ENCODE assay signal across 13 mouse cellular contexts in genomic region chr4:120285223-120285622, GRCm38 (mm10). TPM values are rescaled to one million over a fixed set of nuclear protein-coding genes. Genes with fewer than 3 reads are reported as not detected.
DNase-seq lines count a peak whose midpoint lies in the region; ATAC-seq lines count a peak whose summit lies in the region.
"Had no signal": no experiment of that assay in that cellular context is flagged by ENCODE, and none has a peak within 500 bp of the region (broad histone marks: within the 10 kb centered on the region; RNA-seq: fewer than 3 reads in every experiment).

No protein-coding gene starts in this region.

- no peaks in the 10 kb centered on the region for H3K9me3 ChIP-seq in embryonic facial prominence, embryonic 10.5 days
- no peaks in the 10 kb centered on the region for H3K9me3 ChIP-seq in embryonic facial prominence, embryonic 14.5 days (ENCODE audit: control insufficient read depth, low read length)
- no peaks in the 10 kb centered on the region for H3K9me3 ChIP-seq in hindbrain, embryonic 11.5 days (ENCODE audit: control insufficient read depth, low read length)
- no peaks in the 10 kb centered on the region for H3K9me3 ChIP-seq in midbrain, embryonic 14.5 days (ENCODE audit: control insufficient read depth, low read length)
- H3K9me3 ChIP-seq: liver, embryonic 15.5 days had no signal

- H3K9ac ChIP-seq in embryonic facial prominence, embryonic 14.5 days (ENCODE audit: low read depth, low read length): no peak overlapping the region
- H3K9ac ChIP-seq in hindbrain, embryonic 11.5 days (ENCODE audit: low read depth, low read length): no peak overlapping the region
- H3K9ac ChIP-seq in midbrain, embryonic 14.5 days (replicated peaks; ENCODE audit: low read length): 0 out of 2 replicates have a peak overlapping the region, but pooled peaks have one; percentile 29
- H3K9ac ChIP-seq: liver, embryonic 15.5 days had no signal

- no peak for DNase-seq in embryonic facial prominence, embryonic 10.5 days (ENCODE audit: low spot score)
- DNase-seq in embryonic facial prominence, embryonic 14.5 days (ENCODE audit: low spot score): no peak
- no peak for DNase-seq in hindbrain, embryonic 11.5 days (ENCODE audit: low spot score)
- no peak for DNase-seq in midbrain, embryonic 14.5 days
- DNase-seq in lung, postnatal 4 days: no peak
- DNase-seq in embryo, embryonic 10 days (ENCODE audit: low spot score): no peak
- no peak for DNase-seq in lung, postnatal 36 days
- DNase-seq: cerebellum, postnatal 25 days; gastrocnemius, postnatal 10 days; kidney, adult 11 months had no signal

- peak overlapping the region; percentile 100 for H3K4me2 ChIP-seq in embryonic facial prominence, embryonic 14.5 days (ENCODE audit: low read depth, low read length)
- H3K4me2 ChIP-seq in hindbrain, embryonic 11.5 days (replicated peaks; ENCODE audit: low read depth, low read length): peak overlapping the region; percentile 12
- H3K4me2 ChIP-seq in midbrain, embryonic 14.5 days (ENCODE audit: low read length): peak overlapping the region; percentile 98
- H3K4me2 ChIP-seq: liver, embryonic 15.5 days had no signal

- no peak for ATAC-seq in embryonic facial prominence, embryonic 14.5 days (ENCODE audit: low read depth)
- ATAC-seq in hindbrain, embryonic 11.5 days (ENCODE audit: low FRiP score): no peak
- ATAC-seq in midbrain, embryonic 14.5 days (ENCODE audit: low FRiP score, low TSS enrichment): no peak
- ATAC-seq: Patski had no signal

- WGBS in embryonic facial prominence, embryonic 10.5 days: 72% methylated on average over 3 of the region's 3 CpGs
- 64% methylated on average over 3 of the region's 3 CpGs for WGBS in embryonic facial prominence, embryonic 14.5 days
- 67% methylated on average over 3 of the region's 3 CpGs for WGBS in hindbrain, embryonic 11.5 days
- 73% methylated on average over 3 of the region's 3 CpGs for WGBS in midbrain, embryonic 14.5 days

- H3K27me3 ChIP-seq in embryonic facial prominence, embryonic 10.5 days (replicated peaks; ENCODE audit: low read depth, poor library complexity, severe bottlenecking): peaks cover 96% of the 10 kb centered on the region
- peaks cover 52% of the 10 kb centered on the region for H3K27me3 ChIP-seq in embryonic facial prominence, embryonic 14.5 days (replicated peaks; ENCODE audit: control insufficient read depth, insufficient read depth, low read length)
- H3K27me3 ChIP-seq in hindbrain, embryonic 11.5 days (ENCODE audit: control insufficient read depth, insufficient read depth, low read length): peaks cover 43% of the 10 kb centered on the region
- peaks cover 16% of the 10 kb centered on the region for H3K27me3 ChIP-seq in midbrain, embryonic 14.5 days (ENCODE audit: control insufficient read depth, insufficient read depth, low read length)

- H3K27ac ChIP-seq in embryonic facial prominence, embryonic 10.5 days (replicated peaks): no peak overlapping the region
- H3K27ac ChIP-seq in embryonic facial prominence, embryonic 14.5 days (replicated peaks; ENCODE audit: low read depth, low read length): no peak overlapping the region
- H3K27ac ChIP-seq in hindbrain, embryonic 11.5 days (ENCODE audit: low read depth, low read length): no peak overlapping the region
- H3K27ac ChIP-seq in midbrain, embryonic 14.5 days (replicated peaks; ENCODE audit: low read depth, low read length): no peak overlapping the region
- H3K27ac ChIP-seq: liver, embryonic 15.5 days had no signal

- H3K4me3 ChIP-seq in embryonic facial prominence, embryonic 10.5 days: 0 out of 2 replicates have a peak overlapping the region, but pooled peaks have one; percentile 5
- H3K4me3 ChIP-seq in embryonic facial prominence, embryonic 14.5 days (ENCODE audit: low read depth, low read length): peak overlapping the region; percentile 66; the same call in 1 of the 2 replicates
- no peak overlapping the region for H3K4me3 ChIP-seq in hindbrain, embryonic 11.5 days (ENCODE audit: low read depth, low read length)
- H3K4me3 ChIP-seq in midbrain, embryonic 14.5 days (replicated peaks; ENCODE audit: low read depth, low read length): peak overlapping the region; percentile 76
- H3K4me3 ChIP-seq: erythroblast, embryonic 14.5 days; liver, embryonic 15.5 days had no signal

- peaks cover 62% of the 10 kb centered on the region for H3K4me1 ChIP-seq in embryonic facial prominence, embryonic 10.5 days
- H3K4me1 ChIP-seq in embryonic facial prominence, embryonic 14.5 days (ENCODE audit: control insufficient read depth, insufficient read depth, low read length): peaks cover 24% of the 10 kb centered on the region
- H3K4me1 ChIP-seq in hindbrain, embryonic 11.5 days (replicated peaks; ENCODE audit: control insufficient read depth, insufficient read depth, low read length): peaks cover 12% of the 10 kb centered on the region
- peaks cover 39% of the 10 kb centered on the region for H3K4me1 ChIP-seq in midbrain, embryonic 14.5 days (ENCODE audit: control insufficient read depth, insufficient read depth, low read length)

- no peaks in the 10 kb centered on the region for H3K36me3 ChIP-seq in embryonic facial prominence, embryonic 10.5 days (replicated peaks)
- H3K36me3 ChIP-seq in embryonic facial prominence, embryonic 14.5 days (ENCODE audit: control insufficient read depth, insufficient read depth, low read length): no peaks in the 10 kb centered on the region
- no peaks in the 10 kb centered on the region for H3K36me3 ChIP-seq in hindbrain, embryonic 11.5 days (ENCODE audit: control insufficient read depth, insufficient read depth, low read length)
- H3K36me3 ChIP-seq in midbrain, embryonic 14.5 days (ENCODE audit: control insufficient read depth, insufficient read depth, low read length): no peaks in the 10 kb centered on the region
- H3K36me3 ChIP-seq: liver, embryonic 15.5 days had no signal

RNA-seq across cellular contexts. Expression of gene Foxo6, which starts 1.9 kb away (rescaled TPM):
- polyA plus RNA-seq in embryonic facial prominence, embryonic 10.5 days (2016; fragmentation: Nextera tagmentation; extraction: Ambion mirVana): 0.05 and 0.21 TPM in 2 replicates
- polyA plus RNA-seq in embryonic facial prominence, embryonic 14.5 days (2014; fragmentation: Nextera tagmentation; extraction: Ambion mirVana): 0.47 and 0.72 TPM in 2 replicates
- polyA plus RNA-seq in hindbrain, embryonic 11.5 days (2014; fragmentation: Nextera tagmentation; extraction: Ambion mirVana): 0.20 and 0.39 TPM in 2 replicates
- polyA plus RNA-seq in midbrain, embryonic 14.5 days (2014; fragmentation: Nextera tagmentation; extraction: Ambion mirVana): 2.0 and 2.6 TPM in 2 replicates
- polyA plus RNA-seq: erythroblast, embryonic 14.5 days; liver, embryonic 15.5 days had no signal

Comparison
In these comparisons a context has a peak if more than half of its experiments do, and no peak if none do; other contexts are left out.
1. H3K4me2 ChIP-seq: peak in every context shown above with its lines; median percentile 100 in embryonic facial prominence, embryonic 14.5 days; 98 in midbrain, embryonic 14.5 days; 12 in hindbrain, embryonic 11.5 days.